Mouse (Mus musculus) mouse embryonic stem cell (cell line): Measurements from ENCODE around the gene Mbd4.
"Not testable (repeated sequence)": the region's sequence is repeated elsewhere in the genome, so short reads cannot be mapped to it uniquely, and the experiment has no call there.

Experiments used
- in situ Hi-C, 2 experiments: fragments of 300-500 bp; cut with MboI; formaldehyde crosslinking; loops; 1 replicate in 1 of 2; 3 replicates in 1 of 2; pipeline ENCODE4 v1.14.3; 2019 to 2020; ENCODE audit warnings: low sequenced_read_pairs in 2 of 2, low pct_unique_long_range_greater_than_20kb in 1 of 2, mixed read lengths in 1 of 2; ENCODE audit not compliant: unreplicated experiment in 1 of 2

Mbd4 gene

DNA sequence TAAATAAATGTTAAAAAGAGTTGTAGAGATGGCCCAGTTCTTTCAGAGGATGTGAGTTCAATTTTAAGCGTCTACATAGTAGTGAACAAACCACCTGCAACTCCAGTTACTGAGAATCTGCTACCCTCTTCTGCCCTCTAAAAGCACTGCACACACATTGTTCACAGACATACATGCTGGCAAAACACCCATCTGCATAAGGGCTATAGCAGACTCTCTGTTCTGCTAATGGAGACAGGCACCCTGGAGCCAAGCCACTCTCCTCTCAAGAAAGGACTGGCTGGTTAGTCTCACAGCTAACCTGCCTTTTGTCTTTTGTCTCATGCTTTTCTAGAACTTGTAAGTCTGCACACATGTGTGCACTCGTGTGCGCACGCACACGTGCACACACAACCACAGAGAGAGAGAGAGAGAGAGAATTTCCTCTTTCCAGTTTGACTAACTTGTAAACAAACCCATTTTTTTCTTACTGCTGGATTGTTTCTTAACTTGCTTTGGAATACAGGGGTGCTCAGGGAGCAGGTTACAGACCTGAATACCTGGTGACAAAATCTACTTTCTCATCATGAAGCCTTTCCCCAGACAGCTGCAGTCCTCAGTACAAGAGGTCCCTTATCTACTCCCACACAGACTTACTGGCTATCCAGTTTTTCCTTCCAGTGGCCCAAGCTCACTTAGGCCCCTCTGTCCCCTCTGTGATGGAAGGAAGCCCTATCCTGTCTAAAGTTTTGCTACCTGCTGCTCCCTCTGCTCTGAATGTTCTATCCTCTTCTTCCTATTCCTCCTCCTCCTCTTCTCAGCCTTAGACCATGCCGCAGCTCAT is 22.2 kb downstream of the Mbd4 start:
- in situ Hi-C loops = no loop called here

DNA sequence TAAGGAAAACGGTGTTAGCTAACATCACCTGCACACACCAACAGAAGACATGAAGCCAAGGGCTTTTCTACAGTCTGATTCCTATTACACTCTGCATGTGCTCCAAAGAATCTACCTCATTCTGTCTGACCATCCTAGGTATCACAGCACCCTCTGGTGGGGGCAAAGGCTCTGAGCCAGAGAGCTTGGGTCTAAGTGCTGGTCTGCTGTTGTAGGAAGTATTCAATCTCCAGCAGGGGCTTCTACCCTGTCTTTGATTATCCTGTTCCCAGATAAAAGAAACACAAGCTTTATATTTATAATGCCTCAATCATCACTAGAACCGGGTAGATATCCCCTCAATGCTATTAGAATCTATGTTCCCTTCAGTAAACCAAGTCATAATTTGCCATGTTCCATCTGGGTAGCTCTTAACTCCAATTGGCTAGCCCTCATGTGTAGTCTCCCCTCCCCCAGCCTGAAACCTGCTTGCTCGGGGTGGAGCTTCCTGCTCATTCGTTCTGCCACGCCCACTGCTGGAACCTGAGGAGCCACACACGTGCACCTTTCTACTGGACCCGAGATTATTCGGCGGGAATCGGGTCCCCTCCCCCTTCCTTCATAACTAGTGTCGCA is 29.2 kb downstream of the Mbd4 start:
- in situ Hi-C loops = not testable (repeated sequence)

DNA sequence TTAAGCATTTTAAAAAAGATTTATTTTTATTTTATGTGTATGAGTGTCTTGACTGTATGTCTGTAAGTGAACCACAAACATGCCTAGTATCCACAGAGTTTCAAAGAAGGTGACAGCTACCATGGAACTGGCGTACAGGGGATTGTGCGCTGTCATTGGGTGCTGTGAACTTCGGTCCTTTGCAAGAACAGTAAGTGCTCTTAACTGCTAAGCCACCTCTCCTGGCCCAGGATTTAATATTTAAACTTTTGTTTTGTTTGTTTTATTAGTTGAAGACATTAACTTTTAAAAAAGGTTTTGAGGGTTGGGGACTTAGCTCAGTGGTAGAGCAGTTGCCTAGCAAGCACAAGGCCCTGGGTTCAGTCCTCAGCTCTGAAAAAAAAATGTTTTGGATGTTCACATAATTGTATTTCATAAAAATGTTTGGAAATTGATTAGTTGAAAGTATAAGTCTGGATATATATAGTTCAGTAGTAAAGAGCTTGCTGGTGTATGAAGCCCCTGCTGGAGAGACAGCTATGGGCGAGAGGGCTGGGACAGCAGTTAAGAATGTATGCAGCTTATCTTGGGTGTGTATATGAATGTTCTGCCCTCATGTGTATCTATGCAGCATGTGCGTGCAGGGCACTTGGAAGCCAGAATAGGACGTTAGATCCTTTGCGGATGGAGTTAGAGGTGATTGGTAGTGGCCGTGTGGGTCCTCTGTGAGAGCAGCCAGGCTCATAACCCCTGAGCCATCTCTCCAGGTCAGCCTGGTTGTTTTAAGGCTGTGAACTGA is 31.8 kb downstream of the Mbd4 start:
- in situ Hi-C loops = no loop called here

- in situ Hi-C loops = no loop called here
These were observed 35.0 kb downstream of the Mbd4 start for GRCm38 (mm10) chr6:115818129-115818528.

GRCm38 (mm10) chr6:115815041-115815440 is 38.1 kb downstream of the Mbd4 start:
- in situ Hi-C loops = no loop called here

DNA sequence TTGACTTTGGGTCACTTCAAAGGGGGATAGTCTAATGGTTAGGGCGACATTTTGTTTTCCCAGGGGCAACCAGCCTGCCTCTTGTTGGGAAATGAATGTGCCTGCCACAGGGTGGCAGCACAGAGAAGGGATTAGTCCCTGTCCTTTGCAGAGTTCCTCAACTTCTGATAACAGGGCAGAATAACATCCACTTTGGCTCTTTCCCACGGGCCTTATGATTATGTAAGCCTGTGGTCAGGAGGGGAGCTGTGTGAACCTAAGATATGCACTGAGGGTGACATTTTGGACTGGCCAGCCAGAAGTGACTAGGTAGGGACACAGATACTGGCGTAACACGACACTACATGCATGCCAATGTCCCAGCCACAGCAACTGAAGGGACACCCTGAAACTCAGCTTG is 39.1 kb downstream of the Mbd4 start:
- in situ Hi-C loops = no loop called here

DNA sequence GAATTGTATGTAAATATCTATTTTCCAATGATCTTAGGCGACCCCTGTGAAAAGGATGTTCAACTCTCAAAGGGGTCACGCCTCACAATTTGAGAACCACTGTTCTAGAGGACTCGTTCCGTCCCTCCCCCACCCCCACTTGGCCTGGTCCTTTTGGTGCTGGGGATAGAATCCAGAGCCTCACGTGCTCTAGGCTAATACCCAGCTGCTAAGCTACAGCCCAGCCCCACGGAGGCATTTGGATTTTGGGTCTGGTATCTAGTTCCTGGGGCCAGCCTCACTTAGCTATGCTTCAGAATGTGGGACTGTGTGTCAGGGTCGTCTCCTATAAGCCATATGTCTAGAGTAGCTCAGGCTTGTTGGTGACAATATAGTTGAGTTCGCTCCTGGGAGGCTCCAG is 41.6 kb downstream of the Mbd4 start:
- in situ Hi-C loops = no loop called here

- in situ Hi-C loops = no loop called here
These were observed 44.5 kb downstream of the Mbd4 start, which contains the start of gene Rpl32 for GRCm38 (mm10) chr6:115808488-115809231. Rpl32 (minus strand) TSS chr6:115808747.

DNA sequence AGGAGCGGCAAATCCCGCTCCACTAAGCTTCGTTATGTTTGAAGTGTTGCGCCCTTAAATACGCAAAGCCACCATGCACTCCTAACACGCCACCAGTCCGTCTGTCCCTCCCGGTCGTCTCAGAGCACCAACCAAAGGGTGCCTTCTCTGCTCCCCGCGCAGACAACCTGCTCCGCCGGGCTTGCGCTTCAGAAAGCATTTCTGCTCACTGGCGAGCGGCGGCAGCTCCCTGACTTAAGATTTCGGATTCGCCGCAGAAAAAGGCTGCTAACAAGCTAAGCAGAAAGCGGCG is 45.0 kb downstream of the Mbd4 start:
- in situ Hi-C loops = no loop called here

GRCm38 (mm10) chr6:115807464-115808195 is 45.5 kb downstream of the Mbd4 start:
- in situ Hi-C loops = no loop called here

DNA sequence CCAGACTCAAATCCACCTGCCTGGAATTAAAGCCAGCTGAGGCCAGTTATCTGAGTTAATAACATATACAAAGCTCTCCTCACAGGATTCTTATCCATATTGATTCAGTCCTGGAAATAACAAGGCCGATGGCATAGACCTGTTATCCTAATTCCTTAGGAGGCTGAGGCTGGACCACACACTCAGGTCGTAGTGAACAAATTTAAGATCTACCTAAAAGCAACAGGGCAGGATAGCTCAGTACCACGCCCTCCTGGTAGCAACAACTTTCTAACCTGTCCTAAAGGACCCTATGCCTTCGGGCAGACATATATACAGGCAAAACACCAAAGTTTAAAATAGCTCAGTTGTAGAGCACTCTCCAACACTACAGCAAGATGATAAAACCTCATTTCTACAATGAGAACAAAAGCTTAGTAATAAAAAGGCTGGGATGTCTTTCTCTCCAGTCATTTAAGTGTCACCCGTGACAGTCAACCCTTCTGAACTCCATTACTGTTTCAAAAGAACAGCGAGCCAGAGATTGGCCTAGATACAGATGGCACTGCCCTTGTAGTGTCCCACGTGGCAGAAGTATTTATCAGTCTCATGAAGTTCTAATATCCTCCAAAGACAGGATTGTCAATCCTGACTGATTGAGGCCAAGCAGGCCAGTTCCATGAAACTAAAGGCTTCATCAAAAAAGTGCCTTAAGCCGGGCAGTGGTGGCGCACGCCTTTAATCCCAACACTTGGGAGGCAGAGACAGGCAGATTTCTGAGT is 48.6 kb downstream of the Mbd4 start:
- in situ Hi-C loops = no loop called here

DNA sequence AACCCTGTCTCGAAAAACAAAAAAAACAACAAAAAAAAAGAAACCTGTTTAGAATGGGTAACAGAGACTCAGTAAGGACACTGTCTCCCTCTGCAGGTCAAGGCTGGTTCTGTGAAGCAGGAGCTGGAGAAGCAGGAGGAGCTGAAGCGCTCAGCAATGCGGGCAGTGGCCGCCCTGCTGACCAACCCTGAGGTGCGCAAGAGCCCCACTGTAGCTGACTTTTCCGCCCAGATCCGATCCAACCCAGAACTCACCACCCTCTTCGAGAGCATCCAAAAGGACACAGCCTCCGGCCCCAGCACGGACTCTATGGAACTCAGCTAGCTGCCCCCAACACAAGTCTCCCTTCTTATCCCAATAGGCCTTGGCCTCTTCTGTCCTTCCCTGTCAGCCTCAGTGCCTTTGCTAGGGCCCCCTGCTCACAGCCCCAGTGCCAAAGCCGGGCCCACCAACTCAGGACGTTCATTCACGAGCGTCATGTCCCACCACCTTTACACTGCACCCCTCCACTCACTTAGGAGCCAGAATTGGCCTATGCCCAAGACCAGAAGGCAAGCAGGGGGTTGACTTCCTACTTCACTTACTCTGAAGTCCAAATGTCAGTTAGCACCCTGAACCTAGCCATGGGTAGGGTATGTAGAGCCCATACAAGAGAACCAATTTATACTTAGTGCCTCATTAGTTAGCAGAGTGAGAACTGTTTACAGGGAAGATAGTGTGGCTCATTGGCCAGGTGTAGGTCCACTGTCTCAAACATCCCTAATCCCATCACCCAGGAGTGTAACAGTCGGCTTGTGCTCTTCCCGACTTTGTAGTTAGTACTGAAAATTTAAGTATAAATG is 49.4 kb downstream of the Mbd4 start:
- in situ Hi-C loops = no loop called here

- in situ Hi-C loops = no loop called here
These were observed 51.4 kb downstream of the Mbd4 start for GRCm38 (mm10) chr6:115801811-115802210.

- in situ Hi-C loops = no loop called here
These were observed 60.4 kb downstream of the Mbd4 start for GRCm38 (mm10) chr6:115792691-115793215.

- in situ Hi-C loops = no loop called here
These were observed 61.1 kb downstream of the Mbd4 start for GRCm38 (mm10) chr6:115791842-115792686.

GRCm38 (mm10) chr6:115791016-115791415 is 62.2 kb downstream of the Mbd4 start:
- in situ Hi-C loops = no loop called here
